Mouse (Mus musculus): ENCODE measurements around the gene Sv2b.

DNA sequence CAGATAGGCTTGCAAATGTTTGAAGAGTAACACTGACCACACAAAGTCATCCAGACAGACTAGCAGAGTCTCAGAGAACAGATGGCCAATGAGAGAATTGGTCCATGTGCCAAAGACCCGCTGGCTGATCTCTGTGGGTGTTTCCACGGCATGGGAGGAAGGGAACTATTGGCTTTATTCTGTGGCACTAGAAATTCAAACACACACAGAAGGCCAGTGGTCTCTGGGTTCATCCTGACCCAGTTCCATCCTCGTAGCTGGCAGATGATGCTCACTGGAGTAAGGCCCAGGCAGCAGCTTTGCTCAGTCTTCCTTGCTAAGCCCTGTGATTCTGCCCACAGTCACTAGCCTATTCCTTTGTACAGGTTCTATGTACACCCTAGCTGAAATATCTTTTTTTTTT is 20.7 kb upstream of the Sv2b start:
- no peak for TF ChIP-seq CTCF (IDR thresholded peaks at IDR 0.05; ENCODE audit: extremely low read depth, insufficient read depth, insufficient read length, insufficient replicate concordance)
- no peak for TF ChIP-seq POLR2A (IDR thresholded peaks at IDR 0.05; ENCODE audit: low read depth, low read length)

All from spleen, adult 2 months (tissue).